In genomic region chr9:70248046-70248445, GRCm38 (mm10) we compare ENCODE assay signal across 28 mouse cellular contexts. TPM values are rescaled to one million over a fixed set of nuclear protein-coding genes. Genes with fewer than 3 reads are reported as not detected.
DNase-seq lines count a peak whose midpoint lies in the region; ATAC-seq and TF ChIP-seq lines count a peak whose summit lies in the region.
"Had no signal": no experiment of that assay in that cellular context is flagged by ENCODE, and none has a peak within 500 bp of the region (broad histone marks: within the 10 kb centered on the region; RNA-seq: fewer than 3 reads in every experiment).

No protein-coding gene starts in this region.

- 90% methylated on average over 6 of the region's 6 CpGs for WGBS in heart, embryonic 12.5 days
- WGBS in intestine, embryonic 16.5 days: 89% methylated on average over 6 of the region's 6 CpGs

- H3K27me3 ChIP-seq in heart, embryonic 12.5 days (replicated peaks): no peaks in the 10 kb centered on the region
- H3K27me3 ChIP-seq in ES-Bruce4 (ENCODE audit: control insufficient read depth, insufficient read depth, low read length, poor library complexity, severe bottlenecking): no peaks in the 10 kb centered on the region
- H3K27me3 ChIP-seq in intestine, embryonic 16.5 days (replicated peaks; ENCODE audit: control insufficient read depth, insufficient read depth, low read length): no peaks in the 10 kb centered on the region
- H3K27me3 ChIP-seq: embryonic facial prominence, embryonic 12.5 days; embryonic facial prominence, embryonic 15.5 days; heart, embryonic 15.5 days; hindbrain, embryonic 13.5 days; Patski had no signal

- peak; percentile 30 for DNase-seq in adrenal gland, adult 2 months
- DNase-seq in adrenal gland, postnatal 10 days: no peak
- DNase-seq in heart, adult 11 months: peak; percentile 59
- peak; percentile 48 for DNase-seq in 3134 (ENCODE audit: extremely low read depth, insufficient read length, low spot score)
- DNase-seq in frontal cortex, postnatal 14 days (ENCODE audit: low spot score in 2 of 2): no peak
- DNase-seq: cerebellum, adult 18-20 months; cerebellum, adult 9-10 months; cerebellum, postnatal 14 days; forebrain, postnatal 0 days; gastrocnemius, postnatal 14 days; heart, postnatal 10 days; heart, postnatal 36 days; kidney, adult 11 months; kidney, adult 8-10 months had no signal

- H3K4me2 ChIP-seq in heart, embryonic 12.5 days: no peak overlapping the region
- H3K4me2 ChIP-seq in intestine, embryonic 16.5 days (ENCODE audit: low read depth, low read length): no peak overlapping the region
- H3K4me2 ChIP-seq: embryonic facial prominence, embryonic 12.5 days; embryonic facial prominence, embryonic 15.5 days; heart, embryonic 11.5 days; heart, embryonic 15.5 days; hindbrain, embryonic 13.5 days had no signal

- TF ChIP-seq POLR2A in ES-Bruce4 (IDR thresholded peaks at IDR 0.05; ENCODE audit: insufficient read depth, low read length): no peak

- TF ChIP-seq CTCF in ES-Bruce4 (IDR thresholded peaks at IDR 0.05; ENCODE audit: low read depth, low read length): no peak

- no peak for TF ChIP-seq EP300 in ES-Bruce4 (IDR thresholded peaks at IDR 0.05; ENCODE audit: insufficient read depth, low read depth, low read length)

- H3K27ac ChIP-seq in heart, embryonic 12.5 days (ENCODE audit: poor library complexity, severe bottlenecking): no peak overlapping the region
- peak overlapping the region; percentile 92 for H3K27ac ChIP-seq in ES-Bruce4 (ENCODE audit: insufficient read depth, low read length)
- no peak overlapping the region for H3K27ac ChIP-seq in intestine, embryonic 16.5 days (ENCODE audit: low read length)
- H3K27ac ChIP-seq: embryonic facial prominence, embryonic 12.5 days; embryonic facial prominence, embryonic 15.5 days; heart, embryonic 15.5 days; hindbrain, embryonic 10.5 days; hindbrain, embryonic 13.5 days; hindbrain, postnatal 0 days had no signal

- peaks cover 9% of the 10 kb centered on the region; the same call in 1 of the 2 replicates for H3K4me1 ChIP-seq in heart, embryonic 12.5 days (replicated peaks)
- peaks cover 15% of the 10 kb centered on the region for H3K4me1 ChIP-seq in ES-Bruce4 (ENCODE audit: control insufficient read depth, insufficient read depth, low read length)
- peaks cover 24% of the 10 kb centered on the region for H3K4me1 ChIP-seq in intestine, embryonic 16.5 days (ENCODE audit: control insufficient read depth, insufficient read depth, low read length)
- H3K4me1 ChIP-seq: hindbrain, embryonic 13.5 days had no signal

- no peaks in the 10 kb centered on the region for H3K36me3 ChIP-seq in heart, embryonic 12.5 days
- H3K36me3 ChIP-seq in ES-Bruce4 (ENCODE audit: control insufficient read depth, insufficient read depth, low read length, poor library complexity, severe bottlenecking): no peaks in the 10 kb centered on the region
- H3K36me3 ChIP-seq in intestine, embryonic 16.5 days (ENCODE audit: control insufficient read depth, insufficient read depth, low read length): no peaks in the 10 kb centered on the region
- H3K36me3 ChIP-seq: embryonic facial prominence, embryonic 12.5 days; embryonic facial prominence, embryonic 15.5 days; G1E; heart, embryonic 15.5 days; hindbrain, embryonic 10.5 days; hindbrain, embryonic 13.5 days had no signal

- H3K9ac ChIP-seq in heart, embryonic 12.5 days: no peak overlapping the region
- H3K9ac ChIP-seq in ES-Bruce4 (ENCODE audit: low read depth, poor library complexity, severe bottlenecking): no peak overlapping the region
- H3K9ac ChIP-seq in intestine, embryonic 16.5 days (ENCODE audit: low read depth, low read length): no peak overlapping the region
- H3K9ac ChIP-seq: embryonic facial prominence, embryonic 12.5 days; embryonic facial prominence, embryonic 15.5 days; forebrain, postnatal 0 days; heart, embryonic 15.5 days; hindbrain, embryonic 13.5 days had no signal

- no peak for ATAC-seq in heart, embryonic 12.5 days (ENCODE audit: insufficient number of reproducible peaks, low FRiP score)
- ATAC-seq in intestine, embryonic 16.5 days: no peak
- ATAC-seq: CD4-positive, CD25-positive, alpha-beta regulatory T cell, adult 4 months; forebrain, embryonic 14.5 days; forebrain, postnatal 0 days; hindbrain, postnatal 0 days; Patski had no signal

- no peak overlapping the region for H3K4me3 ChIP-seq in heart, embryonic 12.5 days
- H3K4me3 ChIP-seq in ES-Bruce4 (ENCODE audit: low read depth, low read length): no peak overlapping the region
- no peak overlapping the region for H3K4me3 ChIP-seq in intestine, embryonic 16.5 days (ENCODE audit: low read length)
- H3K4me3 ChIP-seq: embryonic facial prominence, embryonic 12.5 days; embryonic facial prominence, embryonic 15.5 days; heart, embryonic 15.5 days; hindbrain, embryonic 10.5 days; hindbrain, embryonic 13.5 days had no signal

- peaks cover 3% of the 10 kb centered on the region; the same call in 1 of the 2 replicates for H3K9me3 ChIP-seq in heart, embryonic 12.5 days (replicated peaks)
- H3K9me3 ChIP-seq in ES-Bruce4 (replicated peaks; ENCODE audit: control insufficient read depth, insufficient read depth, low read length, poor library complexity, severe bottlenecking): no peaks in the 10 kb centered on the region
- H3K9me3 ChIP-seq in intestine, embryonic 16.5 days (ENCODE audit: control insufficient read depth, low read length): no peaks in the 10 kb centered on the region
- H3K9me3 ChIP-seq: embryonic facial prominence, embryonic 12.5 days; embryonic facial prominence, embryonic 15.5 days; G1E; heart, embryonic 15.5 days; hindbrain, embryonic 10.5 days; hindbrain, embryonic 13.5 days had no signal

RNA-seq across cellular contexts. Expression of gene Myo1e, which starts 40.9 kb away (rescaled TPM):
- 10 to 100 TPM; 23.4 to 29.3 TPM for total RNA-seq in adrenal gland, adult 2 months (2021)
- polyA plus RNA-seq in adrenal gland, adult 2 months (2012; rRNA removed): 3.1 and 4.2 TPM in 2 replicates
- total RNA-seq in adrenal gland, postnatal 10 days (2021): 10 to 100 TPM; 17.9 to 19.5 TPM
- 15.2 and 16.2 TPM in 2 replicates for polyA plus RNA-seq in heart, embryonic 12.5 days (2016; fragmentation: Nextera tagmentation; extraction: Ambion mirVana)
- 51.6 and 54.2 TPM in 2 replicates for polyA plus RNA-seq in ES-Bruce4 (2011; ENCODE audit: insufficient read depth, insufficient read length, low read depth, missing spikeins)
- 18.2 and 19.5 TPM in 2 replicates for polyA plus RNA-seq in intestine, embryonic 16.5 days (2015; fragmentation: Nextera tagmentation; extraction: Ambion mirVana)

Comparison
In these comparisons a context has a peak if more than half of its experiments do, and no peak if none do; other contexts are left out.
1. DNase-seq: peak in adrenal gland, adult 2 months (single experiment), heart, adult 11 months (single experiment) and 3134 (single experiment); none in adrenal gland, postnatal 10 days (single experiment) and frontal cortex, postnatal 14 days (0 of 2).